Mouse (Mus musculus) heart, postnatal 36 days (tissue): ENCODE measurements around the gene Myh11. TPM values are rescaled to one million over a fixed set of nuclear protein-coding genes. Genes with fewer than 3 reads are reported as not detected.
A peak's percentile ranks its signal among the peaks of the same experiment; 100 is the strongest.
"Not testable (repeated sequence)": the region's sequence is repeated elsewhere in the genome, so short reads cannot be mapped to it uniquely, and the experiment has no call there.

ENCODE experiments used
- DNase-seq, 2 experiments: peaks; one replicate each; pipeline ENCODE4 v3.0.0; 2021 to 2022
- intact Hi-C: fragments of 180-260 bp; cut with DNase I; formaldehyde crosslinking; loops from one replicate; pipeline ENCODE4 v1.15.1; 2025
- microRNA-seq, 2 experiments: library from miRNA; unstranded; fragments of <30 nt; microRNA quantifications; one replicate each; pipeline ENCODE4 v1.2.0; 2021; ENCODE audit warnings: borderline number of aligned reads in 2 of 2
- total RNA-seq, 2 experiments: library from RNA; stranded (reverse); gene quantifications; 2 replicates each; pipeline ENCODE4 v1.2.3; 2021

Gene Myh11
- total RNA-seq, 2 experiments from 2014 or later: 25.4 to 28.1 TPM

GRCm38 (mm10) chr16:14182360-14182759, 108.8 kb downstream of the Myh11 start:
- intact Hi-C loops: no loop called here

GRCm38 (mm10) chr16:14180163-14180733, 110.9 kb downstream of the Myh11 start:
- DNase-seq: no peak
- intact Hi-C loops: no loop called here

More at GRCm38 (mm10) chr16:14182360-14182759, 108.8 kb downstream of the Myh11 start:
- DNase-seq: no peak

- DNase-seq: no peak
- intact Hi-C loops: no loop called here
These were observed 113.1 kb downstream of the Myh11 start for GRCm38 (mm10) chr16:14178041-14178440.

GRCm38 (mm10) chr16:14169706-14170105, 121.5 kb downstream of the Myh11 start:
- no peak for DNase-seq
- intact Hi-C loops: no loop called here

GRCm38 (mm10) chr16:14166490-14166889, 124.7 kb downstream of the Myh11 start:
- DNase-seq: no peak
- intact Hi-C loops: no loop called here

- DNase-seq: no peak
- intact Hi-C loops: loop anchor here (5.0 kb wide), 1 partner anchor 154 kb away; the partner anchor contains the start of gene Fopnl
These were observed 127.4 kb downstream of the Myh11 start for GRCm38 (mm10) chr16:14163731-14164130.

- intact Hi-C loops: loop anchor here (5.0 kb wide), 1 partner anchor 154 kb away; the partner anchor contains the start of gene Fopnl
- peak; percentile 89 to 90 for DNase-seq
These were observed 128.2 kb downstream of the Myh11 start, which contains the start of the genes Nde1 and Marf1 for GRCm38 (mm10) chr16:14162988-14163416. Gene Nde1 (plus strand): TSS chr16:14163275. Gene Marf1 (minus strand): TSS chr16:14163351.

- intact Hi-C loops: loop anchor here (1.0 to 5.0 kb wide), 2 partner anchors 156 to 258 kb away; partner anchors contain the start of genes Fopnl, Mpv17l and Pdxdc1
- DNase-seq: no peak
These were observed 130.2 kb downstream of the Myh11 start for GRCm38 (mm10) chr16:14160941-14161340.

GRCm38 (mm10) chr16:14159746-14160131, 131.4 kb downstream of the Myh11 start:
- intact Hi-C loops: loop anchor here (1.0 to 10.0 kb wide), 5 partner anchors 35 to 495 kb away; partner anchors contain the start of genes Fopnl, Mpv17l, Parn and Pdxdc1
- DNase-seq: peak in 1 of 2 experiments; percentile 71

GRCm38 (mm10) chr16:14158936-14159745, 132.0 kb downstream of the Myh11 start:
- intact Hi-C loops: loop anchor here (2.0 to 10.0 kb wide), 3 partner anchors 36 to 494 kb away; partner anchors contain the start of gene Parn

GRCm38 (mm10) chr16:14158536-14158935, 132.6 kb downstream of the Myh11 start:
- intact Hi-C loops: loop anchor here (2.0 to 10.0 kb wide), 3 partner anchors 36 to 494 kb away; partner anchors contain the start of gene Parn
- DNase-seq: no peak

More at GRCm38 (mm10) chr16:14158936-14159745, 132.0 kb downstream of the Myh11 start:
- peak; percentile 98 for DNase-seq

GRCm38 (mm10) chr16:14156312-14156711, 134.9 kb downstream of the Myh11 start:
- intact Hi-C loops: loop anchor here (5.0 to 10.0 kb wide), 2 partner anchors 334 to 492 kb away; partner anchors contain the start of gene Parn
- no peak for DNase-seq

- intact Hi-C loops: loop anchor here (5.0 to 10.0 kb wide), 2 partner anchors 333 to 491 kb away; partner anchors contain the start of gene Parn
- not testable (repeated sequence) for DNase-seq
These were observed 135.5 kb downstream of the Myh11 start for GRCm38 (mm10) chr16:14155638-14156037.

- no peak for DNase-seq
- intact Hi-C loops: loop anchor here (10.0 kb wide), 1 partner anchor 487 kb away; the partner anchor contains the start of gene Parn
These were observed 139.5 kb downstream of the Myh11 start for GRCm38 (mm10) chr16:14151718-14152117.

- intact Hi-C loops: loop anchor here (5.0 kb wide), 1 partner anchor 50 kb away; no protein-coding TSS in a partner anchor
- DNase-seq: no peak
These were observed 143.5 kb downstream of the Myh11 start for GRCm38 (mm10) chr16:14147712-14148111.

Small RNA genes within 50 kb of the gene (microRNA-seq; reads per million reads assigned to microRNA genes)
- 1,441 to 1,523 reads per million in 2 experiments for gene Mir484

Other genes with a start within 250 kb of the Myh11 start
- 10 to 100 TPM; 30.9 to 32.2 TPM for gene Nde1, start 128.1 kb downstream of the Myh11 start, total RNA-seq
- 10 to 100 TPM; 32.4 to 33.0 TPM for gene Marf1, start 128.0 kb downstream of the Myh11 start, total RNA-seq
- gene Fopnl, start 26.0 kb upstream of the Myh11 start, total RNA-seq: 10 to 100 TPM; 58.7 to 69.8 TPM
- 10 to 100 TPM; 23.5 to 24.5 TPM for gene Abcc1, start 70.2 kb upstream of the Myh11 start, total RNA-seq